14 mouse cellular contexts compared by ENCODE assay signal in the genomic region with DNA sequence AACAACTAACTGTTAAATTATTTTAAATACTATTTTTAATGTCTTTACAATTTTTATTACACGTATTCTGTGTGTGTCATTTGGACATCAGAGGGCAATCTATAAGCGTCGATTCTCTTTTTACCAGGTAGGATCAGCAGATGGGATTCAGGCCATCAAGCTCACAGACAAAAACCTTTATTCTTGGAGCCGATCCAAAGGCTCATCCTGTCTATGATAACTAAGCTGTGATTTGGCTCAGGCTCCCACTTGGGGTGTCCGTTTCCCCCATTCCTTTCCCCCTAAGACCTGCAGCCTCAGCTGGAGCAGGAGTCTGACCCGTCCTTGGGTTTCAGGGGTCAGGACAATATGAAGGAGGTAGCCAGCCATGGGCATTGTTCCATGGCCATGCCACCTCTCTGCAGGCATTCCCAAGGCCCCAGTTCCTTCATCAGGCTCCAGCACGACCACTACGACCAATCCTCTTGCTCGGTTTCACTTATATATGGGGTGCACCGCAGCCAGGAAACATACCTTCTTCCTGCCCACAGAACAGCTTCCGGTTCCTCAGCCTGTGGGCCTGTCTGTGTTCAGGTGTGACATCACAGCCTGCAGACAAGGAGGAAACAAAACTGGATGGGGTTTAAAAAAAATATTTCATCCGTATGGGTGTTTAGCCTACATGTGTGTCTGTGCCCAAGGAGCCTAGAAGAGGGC. TPM values are rescaled to one million over a fixed set of nuclear protein-coding genes. Genes with fewer than 3 reads are reported as not detected.
DNase-seq lines count a peak whose midpoint lies in the region; ATAC-seq and TF ChIP-seq lines count a peak whose summit lies in the region.
"Had no signal": no experiment of that assay in that cellular context is flagged by ENCODE, and none has a peak within 500 bp of the region (broad histone marks: within the 10 kb centered on the region; RNA-seq: fewer than 3 reads in every experiment).

No protein-coding gene starts in this region.

- no peaks in the 10 kb centered on the region for H3K27me3 ChIP-seq in forebrain, embryonic 15.5 days
- no peaks in the 10 kb centered on the region for H3K27me3 ChIP-seq in heart, embryonic 12.5 days (replicated peaks)
- no peaks in the 10 kb centered on the region for H3K27me3 ChIP-seq in intestine, postnatal 0 days (replicated peaks; ENCODE audit: control insufficient read depth, insufficient read depth, low read length)
- H3K27me3 ChIP-seq: embryonic facial prominence, embryonic 15.5 days; lung, embryonic 15.5 days; Patski had no signal

- no peak overlapping the region for H3K9ac ChIP-seq in forebrain, embryonic 15.5 days (replicated peaks)
- H3K9ac ChIP-seq in heart, embryonic 12.5 days, result no peak overlapping the region
- H3K9ac ChIP-seq in intestine, postnatal 0 days (ENCODE audit: low read depth, low read length), result no peak overlapping the region
- H3K9ac ChIP-seq: embryonic facial prominence, embryonic 15.5 days; lung, embryonic 15.5 days had no signal

- 0 out of 2 replicates have a peak, but pooled peaks cover 3% of the 10 kb centered on the region for H3K36me3 ChIP-seq in forebrain, embryonic 15.5 days
- H3K36me3 ChIP-seq in heart, embryonic 12.5 days, result no peaks in the 10 kb centered on the region
- no peaks in the 10 kb centered on the region for H3K36me3 ChIP-seq in intestine, postnatal 0 days (ENCODE audit: control insufficient read depth, insufficient read depth)
- H3K36me3 ChIP-seq: lung, embryonic 15.5 days had no signal

- WGBS in forebrain, embryonic 15.5 days, result 87% methylated on average over 12 of the region's 12 CpGs
- 82% methylated on average over 12 of the region's 12 CpGs for WGBS in heart, embryonic 12.5 days
- WGBS in intestine, postnatal 0 days, result 80% methylated on average over 12 of the region's 12 CpGs

- H3K4me2 ChIP-seq in forebrain, embryonic 15.5 days (replicated peaks), result no peak overlapping the region
- no peak overlapping the region for H3K4me2 ChIP-seq in heart, embryonic 12.5 days
- H3K4me2 ChIP-seq in intestine, postnatal 0 days (replicated peaks; ENCODE audit: low read depth), result no peak overlapping the region
- H3K4me2 ChIP-seq: embryonic facial prominence, embryonic 15.5 days; lung, embryonic 15.5 days had no signal

- H3K4me3 ChIP-seq in forebrain, embryonic 15.5 days, result no peak overlapping the region
- no peak overlapping the region for H3K4me3 ChIP-seq in heart, embryonic 12.5 days
- H3K4me3 ChIP-seq in intestine, postnatal 0 days (ENCODE audit: low read depth, low read length), result no peak overlapping the region
- H3K4me3 ChIP-seq: embryonic facial prominence, embryonic 15.5 days; lung, embryonic 15.5 days; myocyte had no signal

- no peaks in the 10 kb centered on the region for H3K9me3 ChIP-seq in forebrain, embryonic 15.5 days
- no peaks in the 10 kb centered on the region for H3K9me3 ChIP-seq in heart, embryonic 12.5 days (replicated peaks)
- no peaks in the 10 kb centered on the region for H3K9me3 ChIP-seq in intestine, postnatal 0 days (ENCODE audit: control insufficient read depth)
- H3K9me3 ChIP-seq: embryonic facial prominence, embryonic 15.5 days; lung, embryonic 15.5 days had no signal

- no peak overlapping the region for H3K27ac ChIP-seq in forebrain, embryonic 15.5 days (replicated peaks)
- H3K27ac ChIP-seq in heart, embryonic 12.5 days (ENCODE audit: poor library complexity, severe bottlenecking), result no peak overlapping the region
- H3K27ac ChIP-seq in intestine, postnatal 0 days (ENCODE audit: low read depth, low read length), result no peak overlapping the region
- H3K27ac ChIP-seq: embryonic facial prominence, embryonic 15.5 days; lung, embryonic 15.5 days had no signal

- DNase-seq in 416B (ENCODE audit: low read depth), result peak; percentile 84
- peak; percentile 76 to 80 for DNase-seq in B cell, adult 2 months
- DNase-seq in induced T-regulatory cell, adult 2 months (ENCODE audit: low read depth), result peak; percentile 93
- peak; percentile 38 for DNase-seq in spleen, adult 12 weeks (ENCODE audit: low spot score)
- DNase-seq in embryo, embryonic 10.5 days (ENCODE audit: low spot score), result no peak
- DNase-seq: adrenal gland, postnatal 25 days; cerebellum, adult 9-11 months had no signal

- peaks cover 21% of the 10 kb centered on the region for H3K4me1 ChIP-seq in forebrain, embryonic 15.5 days
- peaks cover 20% of the 10 kb centered on the region for H3K4me1 ChIP-seq in heart, embryonic 12.5 days (replicated peaks)
- no peaks in the 10 kb centered on the region for H3K4me1 ChIP-seq in intestine, postnatal 0 days (replicated peaks; ENCODE audit: control insufficient read depth, insufficient read depth, low read length)

- TF ChIP-seq CTCF in intestine, postnatal 0 days (IDR thresholded peaks at IDR 0.05; ENCODE audit: low read depth), result no peak

- ATAC-seq in forebrain, embryonic 15.5 days (replicated peaks), result no peak
- no peak for ATAC-seq in heart, embryonic 12.5 days (ENCODE audit: insufficient number of reproducible peaks, low FRiP score)
- no peak for ATAC-seq in intestine, postnatal 0 days
- ATAC-seq: Patski had no signal

RNA-seq across cellular contexts. Expression of gene Pld3, which starts 8.2 kb away (rescaled TPM):
- 95.7 and 106 TPM in 2 replicates for polyA plus RNA-seq in forebrain, embryonic 15.5 days (2015; fragmentation: Nextera tagmentation; extraction: Ambion mirVana)
- polyA plus RNA-seq in heart, embryonic 12.5 days (2016; fragmentation: Nextera tagmentation; extraction: Ambion mirVana), result 59.5 and 63.4 TPM in 2 replicates
- polyA plus RNA-seq in intestine, postnatal 0 days (2015; fragmentation: Nextera tagmentation; extraction: Ambion mirVana), result 45.8 and 48.7 TPM in 2 replicates

RNA-seq across cellular contexts. Expression of gene 2310022A10Rik, which starts 8.2 kb away (rescaled TPM):
- 36.9 and 38.9 TPM in 2 replicates for polyA plus RNA-seq in forebrain, embryonic 15.5 days (2015; fragmentation: Nextera tagmentation; extraction: Ambion mirVana)
- polyA plus RNA-seq in heart, embryonic 12.5 days (2016; fragmentation: Nextera tagmentation; extraction: Ambion mirVana), result 36.4 and 37.4 TPM in 2 replicates
- polyA plus RNA-seq in intestine, postnatal 0 days (2015; fragmentation: Nextera tagmentation; extraction: Ambion mirVana), result 9.0 and 10.2 TPM in 2 replicates

RNA-seq across cellular contexts. Expression of gene Hipk4, which starts 21.8 kb away (rescaled TPM):
- 0.42 and 0.43 TPM in 2 replicates for polyA plus RNA-seq in forebrain, embryonic 15.5 days (2015; fragmentation: Nextera tagmentation; extraction: Ambion mirVana)
- 0.31 and 0.39 TPM in 2 replicates for polyA plus RNA-seq in heart, embryonic 12.5 days (2016; fragmentation: Nextera tagmentation; extraction: Ambion mirVana)
- polyA plus RNA-seq in intestine, postnatal 0 days (2015; fragmentation: Nextera tagmentation; extraction: Ambion mirVana), result 0.10 and 0.24 TPM in 2 replicates

RNA-seq across cellular contexts. Expression of gene Prx, which starts 45.7 kb away (rescaled TPM):
- 1.1 and 1.3 TPM in 2 replicates for polyA plus RNA-seq in forebrain, embryonic 15.5 days (2015; fragmentation: Nextera tagmentation; extraction: Ambion mirVana)
- 3.3 and 3.5 TPM in 2 replicates for polyA plus RNA-seq in heart, embryonic 12.5 days (2016; fragmentation: Nextera tagmentation; extraction: Ambion mirVana)
- 1.3 and 1.4 TPM in 2 replicates for polyA plus RNA-seq in intestine, postnatal 0 days (2015; fragmentation: Nextera tagmentation; extraction: Ambion mirVana)

RNA-seq across cellular contexts. Expression of gene Akt2, which starts 46.5 kb away (rescaled TPM):
- 94.2 and 97.1 TPM in 2 replicates for polyA plus RNA-seq in forebrain, embryonic 15.5 days (2015; fragmentation: Nextera tagmentation; extraction: Ambion mirVana)
- polyA plus RNA-seq in heart, embryonic 12.5 days (2016; fragmentation: Nextera tagmentation; extraction: Ambion mirVana), result 85.0 and 89.4 TPM in 2 replicates
- 35.8 and 36.4 TPM in 2 replicates for polyA plus RNA-seq in intestine, postnatal 0 days (2015; fragmentation: Nextera tagmentation; extraction: Ambion mirVana)
